Mouse (Mus musculus) hindbrain, embryonic 11.5 days (tissue): Measurements from ENCODE around the gene Fbxl17. TPM values are rescaled to one million over a fixed set of nuclear protein-coding genes. Genes with fewer than 3 reads are reported as not detected.

Source experiments
- ATAC-seq: fragments of 200-750 bp; cut with Nextera tagmentation; 2 replicates; pipeline ENCODE4 v1.8.0; 2017; ENCODE audit warnings: mild to moderate bottlenecking, moderate TSS enrichment, moderate library complexity; ENCODE audit not compliant: low FRiP score
- DNase-seq: peaks from one replicate; pipeline ENCODE4 v3.0.0-alpha.2; 2015; ENCODE audit warnings: low spot score
- H3K27ac ChIP-seq: fragments of 300-500 bp; sonication (generic); 2 replicates; pipeline ENCODE4 v1.5.1; 2014; ENCODE audit warnings: mild to moderate bottlenecking, low read depth, low read length
- H3K27me3 ChIP-seq: fragments of 300-500 bp; sonication (generic); 2 replicates; pipeline ENCODE4 v1.6.1; 2014; ENCODE audit warnings: mild to moderate bottlenecking, low read length, moderate library complexity, mixed read lengths; ENCODE audit not compliant: control insufficient read depth, insufficient read depth
- H3K36me3 ChIP-seq: fragments of 300-500 bp; sonication (generic); 2 replicates; pipeline ENCODE4 v1.6.1; 2014; ENCODE audit warnings: mild to moderate bottlenecking, low read length, moderate library complexity, mixed read lengths; ENCODE audit not compliant: control insufficient read depth, insufficient read depth
- H3K4me1 ChIP-seq: fragments of 300-500 bp; sonication (generic); replicated peaks from 2 replicates; pipeline ENCODE4 v1.6.1; 2014; ENCODE audit warnings: low read length, mixed read lengths; ENCODE audit not compliant: control insufficient read depth, insufficient read depth
- H3K4me2 ChIP-seq: fragments of 300-500 bp; sonication (generic); replicated peaks from 2 replicates; pipeline ENCODE4 v1.6.1; 2014; ENCODE audit warnings: mild to moderate bottlenecking, low read depth, low read length
- H3K4me3 ChIP-seq: fragments of 300-500 bp; sonication (generic); 2 replicates; pipeline ENCODE4 v1.5.1; 2014; ENCODE audit warnings: low read depth, low read length
- H3K9ac ChIP-seq: fragments of 300-500 bp; sonication (generic); 2 replicates; pipeline ENCODE4 v1.6.1; 2014; ENCODE audit warnings: low read depth, low read length
- H3K9me3 ChIP-seq: fragments of 300-500 bp; sonication (generic); 2 replicates; pipeline ENCODE4 v1.6.1; 2016; ENCODE audit warnings: low read length; ENCODE audit not compliant: control insufficient read depth
- WGBS: fragments of 180-500 bp; shearing (Covaris S2); extraction: QIAGEN DNeasy Blood & Tissue Kit; methylation state at CpG from one replicate; pipeline ENCODE4 v1.1.7; 2014; 5-methylcytosine and 5-hydroxymethylcytosine counted together
- polyA plus RNA-seq: library from polyadenylated mRNA; unstranded; fragments of >200 nt; fragmentation: Nextera tagmentation; extraction: Ambion mirVana; gene quantifications from 2 replicates; pipeline ENCODE4 v1.2.1, GENCODE M21; 2014

Fbxl17 gene
- polyA plus RNA-seq, 1 experiment from 2014 or later, result 9.1 TPM

DNA sequence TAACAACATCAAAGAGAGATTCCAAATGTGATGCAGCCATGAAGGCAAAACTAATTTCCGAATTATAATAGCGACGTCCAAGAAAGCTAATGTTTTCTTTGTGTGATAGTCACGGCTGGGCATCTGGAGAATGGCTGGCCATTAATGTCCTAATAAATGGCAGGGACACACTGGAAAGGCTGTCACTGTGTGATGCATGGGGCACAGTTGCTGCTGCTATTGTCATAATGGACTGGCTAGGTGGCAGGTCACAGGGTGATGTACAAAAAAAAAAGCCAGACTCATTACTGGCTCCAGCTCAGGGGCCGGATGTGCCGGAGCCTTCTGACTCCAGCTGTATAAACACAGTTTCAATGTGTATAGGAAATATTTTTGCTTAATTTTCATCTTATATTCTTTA lies 341.9 kb downstream of the Fbxl17 start:
- Histone ChIP-seq H3K36me3 (no peaks in the 10 kb centered on the region), H3K27me3 (no peaks in the 10 kb centered on the region), H3K9ac (no peak overlapping the region), H3K4me2 (no peak overlapping the region), H3K4me1 (peaks cover 3% of the 10 kb centered on the region; the same call in 1 of the 2 replicates), H3K9me3 (no peaks in the 10 kb centered on the region), H3K4me3 (no peak overlapping the region), H3K27ac (peak overlapping the region; percentile 30; the same call in 1 of the 2 replicates)
- peak; percentile 59 for DNase-seq
- peak; percentile 90 for ATAC-seq
- 14% methylated on average over 6 of the region's 6 CpGs for WGBS

DNA sequence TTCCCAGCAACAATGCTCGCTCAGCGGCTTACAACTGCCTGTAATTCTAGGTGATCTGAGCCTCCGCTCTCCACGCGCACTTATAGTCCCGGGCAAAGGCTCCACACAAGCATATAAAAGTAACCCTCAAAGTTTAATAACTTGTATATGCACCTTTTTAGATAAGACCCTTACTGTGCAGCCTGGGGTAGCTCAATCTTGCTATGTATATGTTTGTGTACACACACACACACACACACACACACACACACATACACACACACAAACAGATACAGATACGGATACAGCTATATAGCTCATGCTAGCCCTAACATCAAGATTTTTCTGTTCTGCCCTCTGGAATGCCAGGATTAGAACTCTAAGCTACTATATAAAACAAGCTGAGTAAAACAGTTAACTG lies 342.8 kb downstream of the Fbxl17 start:
- no peaks in the 10 kb centered on the region for H3K36me3 ChIP-seq
- no peak overlapping the region for H3K9ac ChIP-seq
- H3K4me3 ChIP-seq, result no peak overlapping the region
- H3K4me2 ChIP-seq, result no peak overlapping the region
- no peaks in the 10 kb centered on the region for H3K27me3 ChIP-seq
- ATAC-seq (0 out of 2 replicates have a peak, but pooled peaks have one; percentile 23), DNase-seq (no peak)
- H3K4me1 ChIP-seq, result peaks cover 3% of the 10 kb centered on the region; the same call in 1 of the 2 replicates
- no peak overlapping the region for H3K27ac ChIP-seq
- WGBS, result 93% methylated on average over 7 of the region's 7 CpGs
- no peaks in the 10 kb centered on the region for H3K9me3 ChIP-seq

DNA sequence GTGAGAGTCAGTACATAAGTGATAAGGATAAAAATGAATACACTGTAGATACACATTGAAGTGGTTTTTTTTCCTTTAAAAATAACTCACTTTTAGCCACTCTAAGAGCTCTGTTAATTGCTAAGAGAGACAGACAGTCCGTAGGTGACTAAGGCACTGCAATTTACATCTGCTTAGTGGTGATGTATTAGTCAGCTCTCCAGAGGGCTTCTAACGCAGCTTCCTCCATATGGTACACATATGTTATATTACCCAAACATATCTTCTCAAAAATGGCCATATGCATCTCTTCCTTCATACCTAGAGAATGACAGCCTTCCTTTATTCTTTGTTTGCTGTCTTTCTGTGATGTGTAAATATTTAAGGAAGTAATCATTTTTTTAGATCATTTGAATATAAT lies 353.3 kb downstream of the Fbxl17 start:
- Histone ChIP-seq H3K9me3 (no peaks in the 10 kb centered on the region), H3K36me3 (no peaks in the 10 kb centered on the region), H3K27me3 (no peaks in the 10 kb centered on the region), H3K4me1 (peaks cover 11% of the 10 kb centered on the region), H3K27ac (peak overlapping the region; percentile 93), H3K9ac (no peak overlapping the region), H3K4me2 (no peak overlapping the region), H3K4me3 (no peak overlapping the region)
- DNase-seq (no peak), ATAC-seq (no peak; the same call in 1 of the 2 replicates)
- 30% methylated on average over 2 of the region's 2 CpGs for WGBS

DNA sequence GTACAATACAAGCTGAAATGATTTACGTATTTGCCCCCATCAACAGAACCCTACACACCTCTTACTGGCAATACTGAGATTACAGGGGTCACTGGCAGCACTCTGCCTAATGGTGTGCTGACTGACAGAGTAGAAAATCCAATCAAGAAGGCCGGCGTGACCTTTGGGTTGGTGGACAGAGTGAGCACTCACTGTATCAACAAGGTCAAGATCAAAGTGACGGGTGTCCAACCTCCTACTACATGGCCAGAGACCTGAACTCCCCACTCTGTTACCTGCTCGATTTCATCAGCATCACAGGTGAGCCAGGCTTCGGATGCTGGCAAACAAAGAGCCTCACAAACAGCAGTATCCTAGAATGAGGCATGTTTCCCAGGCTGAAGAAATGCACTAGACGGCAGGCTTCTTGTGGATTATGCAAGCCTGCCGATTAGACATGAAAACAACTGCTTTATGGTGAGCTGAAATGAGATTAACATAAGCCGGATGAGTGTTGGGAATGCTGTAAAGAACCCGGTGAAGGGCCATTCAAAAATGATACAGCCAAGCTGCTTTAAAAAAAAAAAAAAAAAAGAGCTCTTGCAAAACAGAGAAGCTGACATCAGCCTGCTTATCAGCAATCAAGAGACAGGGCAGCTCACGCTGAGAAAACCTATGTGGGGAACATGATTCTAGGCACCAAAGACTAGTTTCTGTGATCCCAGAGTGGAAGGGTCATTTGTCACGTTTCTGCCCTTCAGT lies 353.9 kb downstream of the Fbxl17 start:
- ATAC-seq, result peak; percentile 69
- DNase-seq, result peak; percentile 47
- Histone ChIP-seq H3K4me2 (peak overlapping the region; percentile 26), H3K4me3 (no peak overlapping the region), H3K9ac (peak overlapping the region; percentile 37; the same call in 1 of the 2 replicates), H3K4me1 (peaks cover 11% of the 10 kb centered on the region), H3K9me3 (no peaks in the 10 kb centered on the region), H3K36me3 (no peaks in the 10 kb centered on the region), H3K27me3 (no peaks in the 10 kb centered on the region), H3K27ac (peak overlapping the region; percentile 93)
- 24% methylated on average over 12 of the region's 12 CpGs for WGBS

DNA sequence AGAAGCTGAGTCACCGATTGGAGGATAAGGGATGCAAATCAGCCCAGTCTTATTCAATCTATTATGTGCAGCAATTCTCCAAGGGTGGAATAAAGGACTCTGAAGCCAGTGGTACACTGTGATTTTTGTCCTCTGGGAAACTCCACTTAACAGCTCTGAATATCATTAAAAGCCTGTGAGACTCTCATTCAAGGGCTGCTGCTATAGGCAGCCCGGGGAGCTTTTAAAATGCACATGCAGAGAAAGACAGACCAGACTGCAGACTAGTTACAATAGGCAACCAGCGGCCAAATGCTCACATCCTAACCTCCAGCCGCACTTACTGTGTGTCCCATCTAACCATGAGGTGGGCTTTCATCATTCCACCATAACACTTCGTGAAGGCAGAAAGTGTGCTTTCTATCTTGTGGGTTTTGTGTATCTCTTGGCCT lies 354.5 kb downstream of the Fbxl17 start:
- no peaks in the 10 kb centered on the region for H3K9me3 ChIP-seq
- H3K36me3 ChIP-seq, result no peaks in the 10 kb centered on the region
- peak overlapping the region; percentile 37; the same call in 1 of the 2 replicates for H3K9ac ChIP-seq
- WGBS, result 16% methylated on average over 5 of the region's 5 CpGs
- peak overlapping the region; percentile 26 for H3K4me2 ChIP-seq
- peak overlapping the region; percentile 93 for H3K27ac ChIP-seq
- peak; percentile 61 for DNase-seq
- no peak overlapping the region for H3K4me3 ChIP-seq
- peak; percentile 92 for ATAC-seq
- H3K27me3 ChIP-seq, result no peaks in the 10 kb centered on the region
- H3K4me1 ChIP-seq, result peaks cover 11% of the 10 kb centered on the region

DNA sequence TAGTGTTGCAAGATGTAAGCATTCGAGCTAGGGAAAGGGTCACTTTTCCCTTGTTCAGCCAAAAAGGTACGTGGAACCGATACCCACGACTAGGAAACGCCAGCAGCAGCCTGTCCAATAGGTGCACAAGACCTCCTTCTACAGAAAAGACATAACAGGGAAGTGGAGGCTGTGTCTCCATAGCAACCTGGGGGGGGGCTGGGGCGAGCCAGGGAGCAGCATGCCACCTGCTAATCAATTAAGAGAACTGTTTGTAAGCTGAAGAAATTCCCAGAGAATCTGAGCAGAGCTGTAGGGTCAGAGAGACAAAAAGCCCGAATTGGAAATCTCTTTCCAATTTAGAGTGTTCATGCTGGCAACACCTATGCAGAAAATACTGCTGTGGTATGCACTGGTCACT lies 356.0 kb downstream of the Fbxl17 start:
- H3K4me3 ChIP-seq, result no peak overlapping the region
- H3K9ac ChIP-seq, result no peak overlapping the region
- ATAC-seq (peak; percentile 14; the same call in 1 of the 2 replicates), DNase-seq (no peak)
- no peaks in the 10 kb centered on the region for H3K27me3 ChIP-seq
- no peaks in the 10 kb centered on the region for H3K36me3 ChIP-seq
- peaks cover 11% of the 10 kb centered on the region for H3K4me1 ChIP-seq
- no peaks in the 10 kb centered on the region for H3K9me3 ChIP-seq
- H3K4me2 ChIP-seq, result no peak overlapping the region
- WGBS, result 39% methylated on average over 7 of the region's 7 CpGs
- no peak overlapping the region; the same call in 1 of the 2 replicates for H3K27ac ChIP-seq

DNA sequence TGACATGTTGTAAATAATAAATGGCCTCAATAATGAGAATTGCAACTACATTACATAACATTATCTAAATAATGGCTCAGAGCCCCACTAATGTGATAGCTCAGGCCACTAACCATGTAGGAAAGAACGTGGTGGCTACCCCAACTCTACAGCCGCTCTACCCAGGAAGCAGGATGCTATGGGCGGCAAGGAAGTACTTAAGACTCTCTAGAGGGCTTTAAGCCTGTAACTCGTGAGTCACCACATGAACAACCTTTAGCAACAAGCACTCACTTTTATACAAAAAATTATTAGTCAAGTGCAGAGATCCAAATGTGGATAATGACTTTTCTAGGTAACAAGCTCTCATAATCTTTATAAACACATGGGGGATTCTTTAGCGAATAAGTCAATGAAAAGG lies 365.0 kb downstream of the Fbxl17 start:
- no peak for ATAC-seq

DNA sequence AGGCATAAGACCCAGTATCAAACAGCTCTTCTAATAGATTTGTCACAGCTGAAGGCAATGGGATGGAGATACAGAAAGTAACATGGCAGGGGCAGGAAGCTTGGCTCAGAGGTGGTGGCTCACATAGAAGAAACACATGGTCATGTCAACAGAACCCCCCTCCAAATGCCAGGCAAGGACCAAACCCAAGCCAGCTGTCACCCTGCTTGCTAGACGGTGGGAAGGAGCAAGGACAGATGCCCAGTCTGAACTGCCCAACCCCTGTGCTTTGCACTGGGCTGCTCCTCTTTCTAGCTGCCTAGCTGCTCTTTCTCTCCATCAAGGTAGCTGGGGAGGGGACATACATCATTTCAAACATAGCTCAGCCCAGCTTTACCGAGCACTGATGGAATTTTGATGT lies 377.4 kb downstream of the Fbxl17 start:
- Histone ChIP-seq H3K36me3 (no peaks in the 10 kb centered on the region), H3K27ac (no peak overlapping the region), H3K9ac (no peak overlapping the region), H3K4me2 (no peak overlapping the region), H3K4me3 (no peak overlapping the region), H3K9me3 (no peaks in the 10 kb centered on the region), H3K27me3 (no peaks in the 10 kb centered on the region), H3K4me1 (no peaks in the 10 kb centered on the region)
- DNase-seq, result no peak
- ATAC-seq, result no peak
- 79% methylated on average over 2 of the region's 2 CpGs for WGBS

More for the DNA sequence above, 365.0 kb downstream of the Fbxl17 start:
- no peak overlapping the region for H3K9ac ChIP-seq
- H3K27ac ChIP-seq, result no peak overlapping the region
- DNase-seq, result no peak
- H3K9me3 ChIP-seq, result no peaks in the 10 kb centered on the region
- WGBS, result 93% methylated on average over 5 of the region's 5 CpGs
- no peak overlapping the region for H3K4me3 ChIP-seq
- no peak overlapping the region for H3K4me2 ChIP-seq
- H3K36me3 ChIP-seq, result no peaks in the 10 kb centered on the region; the same call in 1 of the 2 replicates
- H3K27me3 ChIP-seq, result no peaks in the 10 kb centered on the region
- H3K4me1 ChIP-seq, result no peaks in the 10 kb centered on the region

DNA sequence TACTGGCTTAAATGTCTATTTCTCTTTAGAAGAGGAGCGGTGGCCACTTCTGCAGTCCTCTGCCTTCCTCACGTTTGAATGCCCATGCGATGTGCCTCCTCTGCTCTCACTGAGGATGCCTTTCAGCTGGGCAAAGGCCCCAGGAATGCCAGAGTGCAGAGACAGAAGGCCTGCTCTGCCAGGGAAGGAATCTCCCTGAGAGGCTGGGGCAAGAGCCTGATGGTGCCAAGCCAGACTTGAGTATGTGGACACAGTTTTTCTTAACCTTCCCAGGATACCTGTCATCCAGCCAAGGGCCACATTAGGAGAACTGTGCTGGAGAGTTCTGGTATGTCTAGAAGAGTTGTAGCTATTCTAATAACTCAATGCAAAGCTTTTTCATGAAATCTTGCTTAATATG lies 380.1 kb downstream of the Fbxl17 start:
- 93% methylated on average over 3 of the region's 3 CpGs for WGBS
- ATAC-seq (no peak), DNase-seq (no peak)
- H3K4me2 ChIP-seq, result no peak overlapping the region
- H3K4me1 ChIP-seq, result no peaks in the 10 kb centered on the region
- H3K9ac ChIP-seq, result no peak overlapping the region
- H3K36me3 ChIP-seq, result no peaks in the 10 kb centered on the region
- H3K4me3 ChIP-seq, result no peak overlapping the region
- H3K9me3 ChIP-seq, result no peaks in the 10 kb centered on the region
- H3K27me3 ChIP-seq, result no peaks in the 10 kb centered on the region
- H3K27ac ChIP-seq, result no peak overlapping the region
